Mouse (Mus musculus) G1E (cell line): ENCODE results near the gene Lrrfip2.

Experiments used
- CTCF ChIP-seq: IDR thresholded peaks from 2 replicates; pipeline ENCODE4 v1.5.1; 2012; ENCODE audit warnings: low read depth, low read length, inconsistent platforms, mixed read lengths
- GATA1 ChIP-seq: IDR thresholded peaks from 2 replicates; pipeline ENCODE4 v1.6.1; 2012; ENCODE audit warnings: borderline replicate concordance, low read length, inconsistent platforms, mixed read lengths
- POLR2AphosphoS5 ChIP-seq: IDR thresholded peaks from 2 replicates; pipeline ENCODE4 v1.6.1; 2012; ENCODE audit warnings: low read depth, low read length, inconsistent platforms; ENCODE audit not compliant: insufficient replicate concordance

DNA sequence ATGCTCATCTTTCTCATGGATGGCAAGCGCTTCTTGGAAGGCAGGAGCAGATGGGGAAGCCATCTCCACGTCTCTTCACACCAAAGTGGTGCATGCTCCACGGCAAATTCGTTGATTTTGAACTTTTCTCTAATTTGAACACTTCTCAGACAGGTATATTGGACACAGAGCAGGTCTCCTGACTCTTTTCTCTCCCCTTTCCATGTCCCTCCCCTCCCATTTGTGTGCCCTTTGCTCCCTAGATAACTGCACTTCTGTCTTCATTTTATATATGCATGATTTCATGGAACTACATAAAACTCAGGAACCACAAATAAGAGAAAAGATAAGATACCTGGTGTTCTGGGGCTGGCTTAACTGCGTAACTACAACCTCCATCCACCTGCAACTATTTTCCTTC is 14.1 kb upstream of the Lrrfip2 start:
- TF ChIP-seq CTCF (no peak), GATA1 (no peak), POLR2AphosphoS5 (no peak)
